Mouse (Mus musculus): ENCODE measurements around the gene Bcr. TPM values are rescaled to one million over a fixed set of nuclear protein-coding genes. Genes with fewer than 3 reads are reported as not detected.

The Bcr gene
- polyA plus RNA-seq, 1 experiment, result 11.7 TPM

DNA sequence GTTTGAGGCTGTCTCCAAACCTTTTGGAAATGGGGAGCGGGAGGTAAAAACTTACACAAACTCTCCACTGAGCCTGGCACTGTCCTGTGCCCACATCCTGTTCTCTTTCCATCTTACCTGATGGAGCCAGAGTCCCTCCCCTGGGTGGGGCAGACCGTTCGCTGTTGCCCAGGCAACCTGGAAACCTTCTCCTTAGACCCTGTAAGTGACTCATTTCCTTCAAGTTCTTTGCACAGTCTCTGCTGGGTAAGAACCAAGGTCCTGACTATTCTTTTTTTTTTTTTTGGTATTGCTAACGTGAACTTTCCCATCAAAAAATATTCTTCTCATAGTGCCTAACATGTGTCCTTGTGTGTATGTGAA, 44.7 kb downstream of the Bcr start:
- Histone ChIP-seq H3K36me3 (ENCODE audit: control insufficient read depth, insufficient read depth, low read length) (no peaks in the 10 kb centered on the region), H3K27ac (ENCODE audit: control insufficient read depth, insufficient read depth, low read depth, low read length) (no peak overlapping the region), H3K4me1 (ENCODE audit: control insufficient read depth, insufficient read depth, low read length) (peaks cover 4% of the 10 kb centered on the region), H3K27me3 (ENCODE audit: control insufficient read depth, insufficient read depth, low read length) (no peaks in the 10 kb centered on the region), H3K4me3 (ENCODE audit: control insufficient read depth, low read depth, low read length) (no peak overlapping the region)
- TF ChIP-seq CTCF (IDR thresholded peaks at IDR 0.05; ENCODE audit: control insufficient read depth, insufficient read depth, insufficient replicate concordance, low read depth, low read length), result no peak
- TF ChIP-seq POLR2A (IDR thresholded peaks at IDR 0.05; ENCODE audit: control insufficient read depth, low read depth, low read length), result no peak

DNA sequence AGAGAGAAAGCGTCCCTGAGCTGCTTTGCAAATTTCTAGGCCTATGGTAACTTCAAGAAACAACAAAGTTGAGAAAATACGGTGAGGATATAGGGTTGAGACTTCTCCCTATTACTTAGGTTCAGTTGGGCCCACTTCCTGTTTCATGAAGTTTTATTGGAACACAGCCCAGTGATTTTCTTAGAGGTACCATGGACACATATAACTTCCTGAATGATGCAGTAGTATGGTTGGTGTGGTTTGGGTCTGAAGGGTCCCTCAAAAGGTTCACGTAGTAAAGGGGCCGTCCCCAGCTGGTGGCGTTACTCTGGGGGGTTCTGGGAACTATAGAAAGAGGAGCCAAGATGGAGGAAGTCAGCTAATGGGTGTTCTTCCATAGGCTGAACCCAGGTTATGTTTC, 45.3 kb downstream of the Bcr start:
- no peak overlapping the region for H3K27ac ChIP-seq (ENCODE audit: control insufficient read depth, insufficient read depth, low read depth, low read length)
- H3K36me3 ChIP-seq (ENCODE audit: control insufficient read depth, insufficient read depth, low read length), result no peaks in the 10 kb centered on the region
- peaks cover 4% of the 10 kb centered on the region for H3K4me1 ChIP-seq (ENCODE audit: control insufficient read depth, insufficient read depth, low read length)
- no peaks in the 10 kb centered on the region for H3K27me3 ChIP-seq (ENCODE audit: control insufficient read depth, insufficient read depth, low read length)
- no peak for TF ChIP-seq POLR2A (IDR thresholded peaks at IDR 0.05; ENCODE audit: control insufficient read depth, low read depth, low read length)
- no peak for TF ChIP-seq CTCF (IDR thresholded peaks at IDR 0.05; ENCODE audit: control insufficient read depth, insufficient read depth, insufficient replicate concordance, low read depth, low read length)
- H3K4me3 ChIP-seq (ENCODE audit: control insufficient read depth, low read depth, low read length), result no peak overlapping the region

- no peak overlapping the region for H3K4me3 ChIP-seq (ENCODE audit: control insufficient read depth, low read depth, low read length)
- TF ChIP-seq POLR2A (IDR thresholded peaks at IDR 0.05; ENCODE audit: control insufficient read depth, low read depth, low read length) (no peak), CTCF (IDR thresholded peaks at IDR 0.05; ENCODE audit: control insufficient read depth, insufficient read depth, insufficient replicate concordance, low read depth, low read length) (no peak)
- no peaks in the 10 kb centered on the region for H3K36me3 ChIP-seq (ENCODE audit: control insufficient read depth, insufficient read depth, low read length)
- H3K4me1 ChIP-seq (ENCODE audit: control insufficient read depth, insufficient read depth, low read length), result peaks cover 4% of the 10 kb centered on the region
- H3K27me3 ChIP-seq (ENCODE audit: control insufficient read depth, insufficient read depth, low read length), result no peaks in the 10 kb centered on the region
- H3K27ac ChIP-seq (ENCODE audit: control insufficient read depth, insufficient read depth, low read depth, low read length), result no peak overlapping the region
These were observed 46.6 kb downstream of the Bcr start for GRCm38 (mm10) chr10:75106940-75107381.

- H3K4me1 ChIP-seq (ENCODE audit: control insufficient read depth, insufficient read depth, low read length), result peaks cover 4% of the 10 kb centered on the region
These were observed 47.7 kb downstream of the Bcr start for GRCm38 (mm10) chr10:75108092-75108491.

DNA sequence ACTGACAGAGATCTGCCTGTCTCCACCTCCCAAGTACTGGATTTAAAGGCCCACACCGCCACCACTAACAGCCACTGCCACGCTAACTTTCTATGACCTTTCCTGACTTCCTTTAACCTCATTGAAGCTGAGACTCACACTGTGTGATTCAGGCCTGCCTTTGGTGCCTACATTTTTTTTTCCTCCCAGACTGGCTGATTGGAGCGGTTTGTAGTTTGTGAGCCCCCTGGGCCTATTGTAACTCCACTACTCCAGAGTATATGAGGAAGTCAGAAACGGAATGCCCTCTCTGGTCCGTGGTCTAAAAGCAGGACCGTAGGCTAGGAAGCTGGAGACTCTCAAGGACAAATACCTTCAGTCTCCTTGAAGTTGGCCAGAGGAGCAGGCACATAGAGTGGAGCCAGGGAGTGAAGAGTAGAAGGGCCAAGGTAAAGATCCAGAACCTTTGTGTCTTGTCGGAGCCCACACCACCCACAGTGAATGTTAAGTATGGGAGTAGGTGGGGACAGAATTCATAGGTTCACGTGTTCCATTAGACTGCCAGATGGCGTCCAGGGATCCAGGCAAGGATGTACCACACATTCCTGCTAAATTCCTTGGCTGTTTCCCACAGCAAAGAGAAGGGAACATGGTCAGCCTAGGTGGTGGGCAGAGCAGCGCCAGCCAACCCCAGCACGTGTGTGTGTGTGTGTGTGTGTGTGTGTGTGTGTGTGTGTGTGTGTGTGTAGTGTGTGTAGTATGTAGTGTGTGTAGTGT, 51.2 kb downstream of the Bcr start:
- H3K36me3 ChIP-seq (ENCODE audit: control insufficient read depth, insufficient read depth, low read length), result no peaks in the 10 kb centered on the region
- no peaks in the 10 kb centered on the region for H3K4me1 ChIP-seq (ENCODE audit: control insufficient read depth, insufficient read depth, low read length)
- TF ChIP-seq POLR2A (IDR thresholded peaks at IDR 0.05; ENCODE audit: control insufficient read depth, low read depth, low read length) (no peak), CTCF (IDR thresholded peaks at IDR 0.05; ENCODE audit: control insufficient read depth, insufficient read depth, insufficient replicate concordance, low read depth, low read length) (no peak)
- no peak overlapping the region for H3K4me3 ChIP-seq (ENCODE audit: control insufficient read depth, low read depth, low read length)
- no peak overlapping the region for H3K27ac ChIP-seq (ENCODE audit: control insufficient read depth, insufficient read depth, low read depth, low read length)
- no peaks in the 10 kb centered on the region for H3K27me3 ChIP-seq (ENCODE audit: control insufficient read depth, insufficient read depth, low read length)

More at GRCm38 (mm10) chr10:75108092-75108491, 47.7 kb downstream of the Bcr start:
- no peak overlapping the region for H3K27ac ChIP-seq (ENCODE audit: control insufficient read depth, insufficient read depth, low read depth, low read length)
- no peaks in the 10 kb centered on the region for H3K36me3 ChIP-seq (ENCODE audit: control insufficient read depth, insufficient read depth, low read length)
- no peak overlapping the region for H3K4me3 ChIP-seq (ENCODE audit: control insufficient read depth, low read depth, low read length)
- TF ChIP-seq CTCF (IDR thresholded peaks at IDR 0.05; ENCODE audit: control insufficient read depth, insufficient read depth, insufficient replicate concordance, low read depth, low read length) (no peak), POLR2A (IDR thresholded peaks at IDR 0.05; ENCODE audit: control insufficient read depth, low read depth, low read length) (no peak)
- no peaks in the 10 kb centered on the region for H3K27me3 ChIP-seq (ENCODE audit: control insufficient read depth, insufficient read depth, low read length)

- Histone ChIP-seq H3K4me3 (ENCODE audit: control insufficient read depth, low read depth, low read length) (no peak overlapping the region), H3K27ac (ENCODE audit: control insufficient read depth, insufficient read depth, low read depth, low read length) (no peak overlapping the region), H3K36me3 (ENCODE audit: control insufficient read depth, insufficient read depth, low read length) (no peaks in the 10 kb centered on the region), H3K4me1 (ENCODE audit: control insufficient read depth, insufficient read depth, low read length) (no peaks in the 10 kb centered on the region), H3K27me3 (ENCODE audit: control insufficient read depth, insufficient read depth, low read length) (no peaks in the 10 kb centered on the region)
- TF ChIP-seq POLR2A (IDR thresholded peaks at IDR 0.05; ENCODE audit: control insufficient read depth, low read depth, low read length) (no peak), CTCF (IDR thresholded peaks at IDR 0.05; ENCODE audit: control insufficient read depth, insufficient read depth, insufficient replicate concordance, low read depth, low read length) (no peak)
These were observed 52.0 kb downstream of the Bcr start for GRCm38 (mm10) chr10:75112405-75112804.

- H3K4me1 ChIP-seq (ENCODE audit: control insufficient read depth, insufficient read depth, low read length), result no peaks in the 10 kb centered on the region
- H3K4me3 ChIP-seq (ENCODE audit: control insufficient read depth, low read depth, low read length), result no peak overlapping the region
- no peaks in the 10 kb centered on the region for H3K27me3 ChIP-seq (ENCODE audit: control insufficient read depth, insufficient read depth, low read length)
- H3K27ac ChIP-seq (ENCODE audit: control insufficient read depth, insufficient read depth, low read depth, low read length), result no peak overlapping the region
- H3K36me3 ChIP-seq (ENCODE audit: control insufficient read depth, insufficient read depth, low read length), result no peaks in the 10 kb centered on the region
- TF ChIP-seq POLR2A (IDR thresholded peaks at IDR 0.05; ENCODE audit: control insufficient read depth, low read depth, low read length) (no peak), CTCF (IDR thresholded peaks at IDR 0.05; ENCODE audit: control insufficient read depth, insufficient read depth, insufficient replicate concordance, low read depth, low read length) (no peak)
These were observed 53.2 kb downstream of the Bcr start for GRCm38 (mm10) chr10:75113620-75114019.

Data from testis, adult 2 months (tissue).